Mouse (Mus musculus): Measurements from ENCODE around the gene Usp53.

GRCm38 (mm10) chr3:122983849-122984248, 461 bp downstream of the Usp53 start:
- TF ChIP-seq HCFC1 (IDR thresholded peaks at IDR 0.05; ENCODE audit: borderline replicate concordance, insufficient read depth, low read length) = no peak
- no peak for TF ChIP-seq MAFK (IDR thresholded peaks at IDR 0.05; ENCODE audit: insufficient read depth, low read depth, low read length)
